Mouse (Mus musculus) ES-CJ7 (cell line): ENCODE results near the gene Tmcc3.

Source experiments
- DNase-seq: peaks from one replicate; pipeline ENCODE4 v3.0.0; 2011; ENCODE audit warnings: low read depth, low spot score

Gene Tmcc3

GRCm38 (mm10) chr10:94415950-94416844, 104.4 kb downstream of the Tmcc3 start:
- no peak for DNase-seq

DNA sequence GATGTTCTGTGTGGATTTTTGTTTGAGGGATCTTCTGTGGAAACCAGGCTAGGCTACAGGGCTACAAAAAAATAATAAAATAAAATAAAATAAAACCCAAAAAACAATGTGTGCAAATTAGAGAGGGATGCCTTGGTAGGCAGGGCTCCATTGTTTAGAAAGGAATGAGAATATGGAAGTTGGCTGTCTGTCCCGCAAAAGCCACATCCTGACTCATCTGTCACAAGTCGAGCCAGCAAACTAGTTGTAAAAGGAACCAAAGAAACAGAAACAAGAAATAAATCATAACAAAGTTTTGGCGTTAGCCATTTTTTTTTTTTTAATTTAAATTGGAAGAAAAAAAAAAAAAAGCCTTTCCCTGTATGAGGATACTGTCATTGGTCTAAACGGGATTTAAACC, 105.9 kb downstream of the Tmcc3 start:
- no peak for DNase-seq

DNA sequence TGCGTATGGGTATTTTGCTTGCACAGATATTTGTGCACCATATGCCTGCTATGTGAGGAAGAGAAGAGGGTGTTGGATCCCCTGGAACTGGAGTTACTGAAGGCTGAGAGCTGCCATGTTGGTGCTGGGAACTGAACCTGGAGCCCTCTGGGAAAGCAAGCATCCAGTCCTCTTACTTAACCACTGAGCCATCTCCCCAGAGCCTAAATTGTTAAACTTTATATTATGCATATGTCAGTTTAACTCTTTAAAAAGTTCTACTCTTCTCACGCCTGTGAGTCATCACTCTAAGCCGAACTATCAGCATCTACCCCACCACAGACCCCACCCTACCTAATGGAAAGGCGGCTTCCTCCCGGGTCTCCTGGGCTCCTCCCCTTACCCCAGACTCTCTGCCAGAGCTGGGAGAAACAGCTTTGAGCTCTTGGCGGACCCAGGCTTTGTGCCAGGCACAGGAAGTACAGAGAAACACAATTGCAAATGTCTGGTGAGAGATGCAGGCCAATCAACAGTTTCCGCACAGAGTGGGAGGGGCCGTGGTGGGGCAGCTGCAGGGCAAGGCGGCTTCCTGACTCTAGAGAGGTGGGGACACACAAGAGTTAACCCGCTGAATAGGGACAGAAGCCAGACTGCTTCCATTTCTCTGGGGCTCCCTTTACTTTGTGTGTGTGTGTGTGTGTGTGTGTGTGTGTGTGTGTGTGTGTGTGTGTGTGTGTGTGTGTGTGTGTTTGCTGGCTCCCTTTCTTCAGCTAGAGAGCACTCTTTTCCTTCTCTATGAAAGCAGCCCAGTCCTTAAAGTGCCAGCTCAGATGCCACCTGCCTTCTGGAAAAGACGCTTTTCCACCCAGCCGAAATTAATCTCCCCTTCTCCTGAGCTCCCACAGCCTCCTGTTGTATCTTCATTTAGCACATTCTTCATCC, 114.5 kb downstream of the Tmcc3 start:
- DNase-seq, result peak; percentile 92

- DNase-seq, result no peak
These were observed 115.1 kb downstream of the Tmcc3 start for GRCm38 (mm10) chr10:94426921-94427270.

- no peak for DNase-seq
These were observed 116.6 kb downstream of the Tmcc3 start for GRCm38 (mm10) chr10:94428186-94428942.

- DNase-seq, result peak; percentile 22
These were observed 118.8 kb downstream of the Tmcc3 start for GRCm38 (mm10) chr10:94430566-94430965.

DNA sequence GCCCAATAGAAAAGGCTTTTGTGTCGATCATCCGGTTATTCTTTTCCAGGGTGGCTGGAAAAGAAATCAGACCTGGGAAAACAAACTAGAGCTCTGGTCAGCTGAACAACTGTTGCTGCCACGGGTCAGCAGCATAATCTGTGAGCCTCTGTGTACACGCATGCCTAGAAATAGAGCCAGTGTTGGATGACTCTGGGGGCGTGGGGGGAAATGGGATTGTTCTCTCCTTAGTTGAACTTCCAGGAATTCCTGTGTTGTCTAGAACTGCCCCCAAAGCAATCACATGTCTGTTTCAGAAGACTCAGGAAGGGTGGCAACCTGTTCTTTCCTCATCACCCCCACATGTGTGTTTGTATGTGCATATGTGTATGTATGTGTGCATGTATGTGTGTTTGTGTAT, 121.2 kb downstream of the Tmcc3 start:
- no peak for DNase-seq

DNA sequence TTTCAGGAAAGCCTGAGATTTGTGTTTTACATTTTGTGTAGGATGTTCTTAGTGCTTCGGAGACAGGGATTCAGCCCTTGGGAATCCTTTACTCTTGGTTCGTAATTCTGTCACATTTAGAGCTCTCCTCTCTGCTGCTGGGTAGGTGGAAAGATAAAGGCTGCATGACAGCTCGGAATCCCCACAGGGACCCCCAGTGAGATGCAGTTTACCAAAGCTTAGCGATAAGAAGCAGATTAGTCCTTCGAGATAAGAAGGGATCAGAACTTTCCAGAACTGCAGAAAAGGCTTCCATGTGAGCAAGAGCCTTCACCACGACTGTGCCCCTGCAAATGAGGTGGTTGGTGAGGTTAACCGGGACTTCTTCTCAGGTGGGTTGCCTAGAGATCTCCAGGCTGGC, 122.2 kb downstream of the Tmcc3 start:
- no peak for DNase-seq

DNA sequence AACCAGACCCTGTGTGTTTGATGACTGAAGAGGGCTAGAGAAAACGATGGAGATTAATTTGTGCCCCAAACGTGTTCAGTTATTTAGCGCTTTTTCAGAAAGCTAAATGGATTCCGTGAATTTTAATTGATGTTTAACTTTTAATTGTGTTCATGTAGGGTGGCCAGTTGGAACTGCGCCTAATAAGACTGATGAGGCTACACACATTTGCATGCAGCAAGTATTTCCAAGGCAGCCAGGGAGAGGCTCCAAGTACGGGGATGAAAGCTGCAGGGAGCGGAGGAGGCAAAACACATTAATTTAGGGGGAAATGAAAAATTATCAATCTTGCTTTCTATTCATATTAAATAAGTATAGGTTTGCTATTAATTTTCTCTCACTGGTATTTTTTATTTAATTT, 131.0 kb downstream of the Tmcc3 start:
- no peak for DNase-seq

DNA sequence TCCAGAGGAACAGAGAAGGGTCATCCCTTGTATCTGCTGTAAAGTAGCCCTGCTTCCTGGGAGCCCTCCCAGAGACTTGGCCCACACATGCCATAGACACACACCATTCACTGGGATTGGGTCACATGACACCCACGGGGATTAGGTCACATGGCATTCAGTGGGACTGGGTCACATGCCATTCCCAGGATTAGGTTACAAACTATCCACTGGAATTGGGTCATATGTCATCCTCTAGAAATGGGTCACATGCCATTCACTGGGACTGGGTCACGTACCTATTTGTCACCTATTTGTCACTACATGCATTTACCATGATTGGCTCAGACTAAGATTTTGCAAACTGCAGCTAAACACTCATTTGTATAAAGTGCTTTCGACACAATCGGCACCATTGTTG, 131.7 kb downstream of the Tmcc3 start:
- DNase-seq, result no peak

DNA sequence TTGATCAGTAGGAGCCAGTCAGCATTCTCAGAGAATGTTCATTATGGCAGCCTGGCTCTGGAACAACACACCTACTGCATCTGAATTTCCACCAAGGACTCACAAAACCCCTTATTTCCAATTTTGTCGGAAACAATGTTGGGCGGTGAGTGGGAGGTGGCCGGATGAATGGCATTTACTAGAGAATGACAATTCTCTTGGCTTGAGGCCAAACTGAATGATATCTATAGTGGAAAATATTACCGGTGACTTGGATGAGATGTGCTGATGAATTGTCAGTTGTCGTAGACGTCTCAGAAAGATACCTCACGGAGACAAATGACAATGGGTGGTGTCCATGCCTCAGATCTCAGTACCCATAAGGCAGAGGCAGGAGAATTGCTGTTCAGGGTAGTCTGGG, 133.4 kb downstream of the Tmcc3 start:
- DNase-seq, result no peak

DNA sequence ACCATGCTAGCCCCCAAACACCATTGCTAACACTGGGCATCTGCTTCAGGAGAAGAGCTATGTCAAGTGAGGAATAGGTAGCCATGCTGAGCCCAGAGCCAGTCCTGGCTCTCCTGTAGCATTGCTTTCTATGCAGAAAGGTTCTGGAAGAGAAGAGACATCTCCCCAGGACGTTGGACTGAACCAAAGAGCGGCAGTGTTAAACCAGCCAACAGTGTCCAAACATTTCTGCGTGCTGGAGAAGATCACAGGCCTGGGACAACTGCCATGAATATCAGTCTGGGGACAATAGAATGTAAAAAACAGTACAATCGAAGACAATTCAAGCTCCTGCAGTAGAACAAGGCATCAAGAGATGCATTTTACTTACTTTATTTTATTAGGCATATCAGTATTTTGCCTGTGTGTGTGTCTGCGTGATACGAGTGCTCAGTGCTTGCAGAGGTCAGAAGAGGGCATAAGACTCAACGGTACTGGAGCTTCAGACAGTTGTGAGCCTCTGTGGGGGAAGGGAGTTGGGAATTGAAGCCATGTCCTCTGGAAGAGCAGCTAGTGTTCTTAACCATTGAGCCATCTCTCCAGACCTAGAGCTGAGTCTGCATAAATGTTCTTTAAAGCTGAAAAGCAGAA, 134.7 kb downstream of the Tmcc3 start:
- no peak for DNase-seq

DNA sequence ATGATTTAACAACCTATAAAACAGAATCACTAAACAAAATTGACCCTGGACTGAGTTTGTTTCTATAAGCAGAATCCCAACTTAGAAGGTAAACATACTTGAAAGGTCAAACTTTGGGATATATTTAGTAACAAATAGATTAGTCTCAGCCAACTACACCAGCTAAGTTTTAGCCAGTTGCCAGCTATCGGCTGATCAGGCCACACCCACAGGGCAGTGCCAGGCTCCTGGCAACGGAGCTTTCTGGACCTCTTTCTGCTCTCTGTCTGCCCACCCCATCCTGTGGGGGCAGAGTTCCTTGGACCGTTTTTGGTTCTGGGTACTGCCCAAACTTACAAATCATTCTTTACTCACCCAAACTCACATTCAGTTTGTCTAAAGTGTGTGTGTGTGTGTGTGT, 137.9 kb downstream of the Tmcc3 start:
- DNase-seq, result no peak

GRCm38 (mm10) chr10:94450781-94451180, 139.0 kb downstream of the Tmcc3 start:
- DNase-seq, result no peak

DNA sequence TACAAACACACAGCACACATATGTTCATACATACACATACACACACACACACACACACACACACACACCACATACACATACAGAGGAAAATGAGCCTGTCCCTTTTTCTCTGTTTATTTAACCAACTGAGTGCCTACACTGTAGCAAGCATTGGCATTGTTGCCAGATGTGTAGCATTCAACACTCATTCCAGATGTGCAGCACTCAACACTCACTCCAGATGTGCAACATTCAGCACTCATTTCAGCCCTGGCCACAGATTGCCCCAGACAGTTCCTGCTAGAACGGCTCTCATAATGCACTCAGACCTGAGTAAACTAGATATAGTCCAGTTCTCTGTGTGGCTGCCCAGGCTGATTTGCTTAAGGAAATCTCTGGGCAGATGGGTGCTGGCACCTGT, 145.7 kb downstream of the Tmcc3 start:
- DNase-seq, result no peak

DNA sequence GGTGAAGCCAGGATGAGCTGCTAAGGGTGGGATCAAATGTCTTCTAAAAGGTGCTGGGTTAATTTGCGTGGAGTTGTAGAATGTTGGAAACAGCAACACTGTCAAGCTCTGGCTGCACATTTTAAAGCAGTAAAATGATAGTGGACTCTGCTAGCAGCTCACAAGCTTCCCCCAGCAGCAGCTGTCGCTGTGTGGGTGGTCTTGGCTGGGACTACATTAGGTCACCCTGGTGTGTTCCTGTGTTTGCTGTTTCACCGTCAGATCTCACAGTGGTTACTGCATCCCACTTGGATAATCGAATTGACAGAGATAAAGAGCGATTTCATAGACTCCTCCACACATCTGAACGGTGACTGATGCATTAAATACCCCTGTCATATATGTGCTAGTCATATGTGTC, 146.9 kb downstream of the Tmcc3 start:
- DNase-seq, result no peak

GRCm38 (mm10) chr10:94461378-94461777, 149.6 kb downstream of the Tmcc3 start:
- DNase-seq, result peak; percentile 67

DNA sequence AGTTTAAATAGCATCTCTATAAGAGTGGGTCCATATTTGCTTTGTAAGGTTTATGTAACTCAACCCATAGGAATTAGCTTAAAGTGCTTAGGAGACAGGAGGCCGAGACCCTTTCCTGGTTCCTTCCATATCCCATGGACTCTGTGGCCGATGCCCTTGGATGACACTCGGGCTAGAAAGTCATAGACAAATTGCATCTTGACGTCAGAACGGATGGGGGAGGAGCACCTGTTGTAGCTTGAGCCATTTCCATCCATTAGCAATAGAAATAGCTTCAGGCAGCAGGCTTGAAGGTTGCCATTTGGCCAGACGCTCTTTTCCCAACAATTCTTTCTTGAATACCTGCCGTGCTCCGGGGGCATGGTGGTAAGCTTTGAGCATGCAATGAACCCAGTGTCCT, 150.1 kb downstream of the Tmcc3 start:
- peak; percentile 3 for DNase-seq

DNA sequence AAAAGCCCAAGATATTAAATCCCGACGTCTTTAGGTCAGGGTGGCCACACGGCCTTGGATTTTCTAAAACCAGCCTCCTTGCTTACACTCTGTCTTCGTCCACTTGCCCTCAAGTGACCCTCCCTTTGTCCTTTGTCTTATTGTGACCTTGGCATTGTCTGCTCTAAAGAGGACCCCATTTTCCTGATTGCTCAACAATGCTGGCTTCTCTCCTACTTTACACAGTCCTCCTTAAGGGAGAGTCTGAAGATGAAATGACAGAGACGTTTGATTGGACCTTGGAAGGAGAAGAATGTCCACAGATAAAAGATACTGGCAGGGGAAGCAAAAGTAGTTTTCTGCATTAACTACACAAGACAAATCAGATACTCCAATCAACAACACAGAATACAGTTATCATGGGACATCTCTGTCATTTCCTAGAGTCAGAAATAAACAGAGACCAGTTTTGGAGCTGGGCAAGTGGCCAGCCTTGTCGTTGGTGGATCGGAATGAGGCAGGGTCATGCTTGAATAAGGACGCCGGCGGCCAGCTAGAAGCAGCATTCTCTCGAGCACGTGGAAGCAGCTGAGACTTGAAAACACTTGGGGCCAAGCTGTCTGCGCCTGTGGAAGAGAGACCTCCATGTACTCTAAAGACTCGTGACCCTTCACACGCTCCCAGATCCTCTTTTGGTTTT, 150.8 kb downstream of the Tmcc3 start:
- DNase-seq, result no peak

DNA sequence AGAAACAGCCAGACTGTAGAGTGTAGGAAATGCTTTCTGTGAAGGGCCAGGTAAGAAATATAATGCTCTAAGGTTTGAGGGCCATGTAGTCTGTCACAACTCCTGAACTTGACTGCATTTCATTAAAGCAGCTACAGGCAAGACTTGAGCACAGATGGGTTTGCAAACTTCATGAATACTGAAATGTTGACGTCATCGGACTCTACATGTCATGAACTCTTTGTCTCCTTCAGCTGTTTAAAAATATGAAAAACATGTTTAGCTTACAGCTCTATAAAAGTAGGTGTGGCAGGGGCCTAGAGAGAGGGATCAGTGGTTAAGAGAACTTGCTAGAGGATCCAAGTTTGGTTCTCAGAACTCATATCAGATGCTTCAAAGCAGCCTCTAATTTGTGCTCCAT, 151.7 kb downstream of the Tmcc3 start:
- no peak for DNase-seq

DNA sequence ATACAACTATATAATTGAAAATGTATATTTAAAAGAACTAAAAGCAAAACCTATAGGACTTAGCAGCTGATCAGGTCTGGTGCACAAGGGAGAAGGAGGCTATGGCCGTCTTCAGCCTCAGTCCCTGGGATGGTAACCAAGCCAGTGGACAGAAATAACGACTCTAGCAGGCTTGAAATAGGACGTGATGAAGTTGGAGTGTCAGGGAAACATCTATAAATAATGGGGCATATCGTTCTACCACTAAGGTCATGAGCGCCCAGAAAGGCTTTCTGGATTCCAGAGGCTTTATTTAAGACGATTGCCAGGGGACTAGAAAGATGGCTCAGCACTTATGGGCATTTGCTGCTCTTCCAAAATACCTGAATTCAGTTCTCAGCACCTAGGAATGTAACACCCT, 153.9 kb downstream of the Tmcc3 start:
- DNase-seq, result no peak
